Mouse (Mus musculus): ENCODE measurements around the gene Nrf1.

Gene Nrf1

GRCm38 (mm10) chr6:30147058-30147457, 99.3 kb downstream of the Nrf1 start:
- peak; percentile 76 to 81 for DNase-seq (ENCODE audit: low spot score in 2 of 2)

GRCm38 (mm10) chr6:30147753-30148152, 100.0 kb downstream of the Nrf1 start:
- DNase-seq (ENCODE audit: low spot score in 2 of 2) = peak; percentile 77 to 78

- DNase-seq (ENCODE audit: low spot score in 2 of 2) = no peak
These were observed 102.7 kb downstream of the Nrf1 start for GRCm38 (mm10) chr6:30150471-30150870.

- no peak for DNase-seq (ENCODE audit: low spot score in 2 of 2)
These were observed 104.4 kb downstream of the Nrf1 start for GRCm38 (mm10) chr6:30152163-30152562.

GRCm38 (mm10) chr6:30152649-30153048, 104.9 kb downstream of the Nrf1 start:
- no peak for DNase-seq (ENCODE audit: low spot score in 2 of 2)

GRCm38 (mm10) chr6:30153076-30153475, 105.3 kb downstream of the Nrf1 start:
- no peak for DNase-seq (ENCODE audit: low spot score in 2 of 2)

- peak in 1 of 2 experiments; percentile 11 for DNase-seq (ENCODE audit: low spot score in 2 of 2)
These were observed 106.1 kb downstream of the Nrf1 start for GRCm38 (mm10) chr6:30153733-30154415.

GRCm38 (mm10) chr6:30159516-30160045, 111.8 kb downstream of the Nrf1 start:
- no peak for DNase-seq (ENCODE audit: low spot score in 2 of 2)

GRCm38 (mm10) chr6:30160408-30160807, 112.6 kb downstream of the Nrf1 start:
- DNase-seq (ENCODE audit: low spot score in 2 of 2) = no peak

GRCm38 (mm10) chr6:30161618-30162017, 113.8 kb downstream of the Nrf1 start:
- no peak for DNase-seq (ENCODE audit: low spot score in 2 of 2)

GRCm38 (mm10) chr6:30162091-30162490, 114.3 kb downstream of the Nrf1 start:
- DNase-seq (ENCODE audit: low spot score in 2 of 2) = no peak

GRCm38 (mm10) chr6:30166349-30166748, 118.6 kb downstream of the Nrf1 start:
- no peak for DNase-seq (ENCODE audit: low spot score in 2 of 2)

- no peak for DNase-seq (ENCODE audit: low spot score in 2 of 2)
These were observed 119.4 kb downstream of the Nrf1 start for GRCm38 (mm10) chr6:30167192-30167591.

- no peak for DNase-seq (ENCODE audit: low spot score in 2 of 2)
These were observed 120.5 kb downstream of the Nrf1 start for GRCm38 (mm10) chr6:30168275-30168674.

GRCm38 (mm10) chr6:30169148-30169547, 121.4 kb downstream of the Nrf1 start:
- DNase-seq (ENCODE audit: low spot score in 2 of 2) = no peak

- no peak for DNase-seq (ENCODE audit: low spot score in 2 of 2)
These were observed 123.4 kb downstream of the Nrf1 start for GRCm38 (mm10) chr6:30171226-30171625.

- DNase-seq (ENCODE audit: low spot score in 2 of 2) = no peak
These were observed 124.2 kb downstream of the Nrf1 start for GRCm38 (mm10) chr6:30171967-30172366.

GRCm38 (mm10) chr6:30172441-30172819, 124.6 kb downstream of the Nrf1 start:
- DNase-seq (ENCODE audit: low spot score in 2 of 2) = no peak

GRCm38 (mm10) chr6:30172820-30173550, 125.2 kb downstream of the Nrf1 start:
- DNase-seq (ENCODE audit: low spot score in 2 of 2) = peak in 1 of 2 experiments; percentile 74

- peak in 1 of 2 experiments; percentile 72 for DNase-seq (ENCODE audit: low spot score in 2 of 2)
These were observed 126.0 kb downstream of the Nrf1 start for GRCm38 (mm10) chr6:30173551-30174460.

- no peak for DNase-seq (ENCODE audit: low spot score in 2 of 2)
These were observed 126.9 kb downstream of the Nrf1 start for GRCm38 (mm10) chr6:30174461-30175224.
